Mouse (Mus musculus) embryonic facial prominence, embryonic 10.5 days (tissue): Measurements from ENCODE around the gene Col17a1. TPM values are rescaled to one million over a fixed set of nuclear protein-coding genes. Genes with fewer than 3 reads are reported as not detected.

Experiments used
- DNase-seq: peaks from one replicate; pipeline ENCODE4 v3.0.0-alpha.2; 2017; ENCODE audit warnings: low spot score
- H3K27ac ChIP-seq: fragments of 300-500 bp; sonication (generic); replicated peaks from 2 replicates; pipeline ENCODE4 v1.5.1; 2016; ENCODE audit warnings: mild to moderate bottlenecking
- H3K27me3 ChIP-seq: fragments of 300-500 bp; sonication (generic); replicated peaks from 2 replicates; pipeline ENCODE4 v1.6.1; 2016; ENCODE audit warnings: low read depth, mild to moderate bottlenecking; ENCODE audit not compliant: poor library complexity, severe bottlenecking
- H3K36me3 ChIP-seq: fragments of 300-500 bp; sonication (generic); replicated peaks from 2 replicates; pipeline ENCODE4 v1.6.1; 2016; ENCODE audit warnings: mild to moderate bottlenecking, moderate library complexity
- H3K4me1 ChIP-seq: fragments of 300-500 bp; sonication (generic); 2 replicates; pipeline ENCODE4 v1.6.1; 2016
- H3K4me3 ChIP-seq: fragments of 300-500 bp; sonication (generic); 2 replicates; pipeline ENCODE4 v1.5.1; 2016; ENCODE audit warnings: mild to moderate bottlenecking, moderate library complexity
- H3K9me3 ChIP-seq: fragments of 300-500 bp; sonication (generic); 2 replicates; pipeline ENCODE4 v1.6.1; 2016; ENCODE audit warnings: mild to moderate bottlenecking
- WGBS: fragments of 180-500 bp; shearing (Covaris S2); methylation state at CpG from one replicate; pipeline ENCODE4 v1.1.7; 2016; 5-methylcytosine and 5-hydroxymethylcytosine counted together
- polyA plus RNA-seq: library from polyadenylated mRNA; unstranded; fragments of >200 nt; fragmentation: Nextera tagmentation; extraction: Ambion mirVana; gene quantifications from 2 replicates; pipeline ENCODE4 v1.2.1, GENCODE M21; 2016

Gene Col17a1
- polyA plus RNA-seq, 1 experiment from 2014 or later = 1.6 TPM

DNA sequence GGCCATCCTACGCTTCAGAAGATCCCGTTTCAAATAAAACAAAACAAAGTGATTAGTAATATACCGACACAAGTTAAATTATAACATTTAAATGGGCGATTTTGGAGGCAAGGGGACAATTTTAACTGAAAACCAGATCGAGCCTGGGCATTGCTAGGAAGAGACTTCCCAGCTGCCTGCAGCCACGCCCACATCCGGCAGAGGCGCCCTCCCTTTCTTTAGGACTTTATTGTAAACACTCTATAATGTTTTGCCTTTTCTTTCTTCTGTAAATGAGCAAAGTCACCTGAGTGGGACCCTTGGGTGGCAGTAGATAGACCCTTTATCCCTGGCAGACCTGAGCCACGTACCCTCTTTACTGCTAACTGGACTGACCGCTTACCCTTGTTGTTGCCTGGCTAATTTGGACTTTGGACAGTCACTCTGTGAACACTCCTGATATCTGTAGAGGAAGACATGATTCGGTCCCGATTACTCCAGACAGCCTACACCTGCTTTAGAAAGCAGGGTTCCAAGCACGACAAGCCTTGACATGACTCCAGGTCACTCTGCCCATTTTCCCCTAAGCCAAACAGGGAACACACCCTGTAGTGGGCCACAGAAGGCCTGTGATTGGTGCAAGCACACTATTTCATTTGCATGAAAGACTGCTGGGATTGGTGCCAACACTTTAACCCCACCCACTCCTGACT lies 13.3 kb upstream of the Col17a1 start:
- Histone ChIP-seq H3K4me3 (no peak overlapping the region), H3K27ac (no peak overlapping the region), H3K9me3 (no peaks in the 10 kb centered on the region), H3K36me3 (no peaks in the 10 kb centered on the region), H3K4me1 (no peaks in the 10 kb centered on the region), H3K27me3 (no peaks in the 10 kb centered on the region)
- no peak for DNase-seq
- WGBS = 73% methylated on average over 13 of the region's 13 CpGs

DNA sequence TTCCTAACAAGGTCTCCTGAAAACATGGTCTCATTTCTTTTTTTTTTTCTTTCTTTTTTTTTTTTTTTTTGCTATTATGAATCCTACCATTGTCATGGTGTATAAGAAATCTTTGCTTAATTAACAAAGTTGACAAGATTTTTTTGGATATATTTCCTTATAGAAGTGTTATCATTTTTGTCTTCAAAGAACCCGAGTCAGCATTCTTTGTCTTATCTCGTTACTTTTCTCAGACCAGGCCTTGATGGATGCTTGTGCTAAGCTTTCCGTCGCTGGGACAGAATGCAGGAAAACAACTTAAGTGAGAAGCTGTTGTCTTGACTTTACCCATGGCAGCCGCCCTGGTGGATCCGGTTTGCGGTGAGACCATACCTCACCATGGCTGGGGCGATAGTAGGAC lies 8.6 kb upstream of the Col17a1 start:
- H3K9me3 ChIP-seq = no peaks in the 10 kb centered on the region

DNA sequence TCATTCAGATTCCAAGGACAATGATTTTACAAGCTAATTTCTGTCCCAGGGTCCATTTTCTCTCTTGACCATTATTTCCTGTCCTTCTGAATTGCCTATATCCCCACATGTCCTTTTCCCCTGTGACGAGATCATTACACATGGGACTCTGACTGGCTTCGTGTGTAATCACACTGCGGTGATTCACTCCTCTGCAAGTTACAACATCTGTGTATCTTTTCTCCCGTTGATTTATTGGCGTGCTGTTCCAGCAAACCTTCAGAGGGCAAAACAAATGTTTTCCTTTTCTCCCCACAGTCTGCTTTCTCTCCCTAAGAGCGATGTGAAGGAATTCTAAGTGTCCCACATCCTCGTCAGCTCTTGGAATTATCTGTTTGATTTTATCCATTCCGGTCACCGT lies 7.8 kb upstream of the Col17a1 start:
- Histone ChIP-seq H3K27ac (no peak overlapping the region), H3K36me3 (no peaks in the 10 kb centered on the region), H3K4me3 (no peak overlapping the region), H3K27me3 (no peaks in the 10 kb centered on the region), H3K4me1 (no peaks in the 10 kb centered on the region), H3K9me3 (no peaks in the 10 kb centered on the region)
- 82% methylated on average over 9 of the region's 9 CpGs for WGBS
- no peak for DNase-seq

More for the DNA sequence above, 8.6 kb upstream of the Col17a1 start:
- 89% methylated on average over 8 of the region's 8 CpGs for WGBS
- H3K27me3 ChIP-seq = no peaks in the 10 kb centered on the region
- no peak overlapping the region for H3K27ac ChIP-seq
- no peaks in the 10 kb centered on the region for H3K36me3 ChIP-seq
- no peak overlapping the region for H3K4me3 ChIP-seq
- DNase-seq = no peak
- no peaks in the 10 kb centered on the region for H3K4me1 ChIP-seq

DNA sequence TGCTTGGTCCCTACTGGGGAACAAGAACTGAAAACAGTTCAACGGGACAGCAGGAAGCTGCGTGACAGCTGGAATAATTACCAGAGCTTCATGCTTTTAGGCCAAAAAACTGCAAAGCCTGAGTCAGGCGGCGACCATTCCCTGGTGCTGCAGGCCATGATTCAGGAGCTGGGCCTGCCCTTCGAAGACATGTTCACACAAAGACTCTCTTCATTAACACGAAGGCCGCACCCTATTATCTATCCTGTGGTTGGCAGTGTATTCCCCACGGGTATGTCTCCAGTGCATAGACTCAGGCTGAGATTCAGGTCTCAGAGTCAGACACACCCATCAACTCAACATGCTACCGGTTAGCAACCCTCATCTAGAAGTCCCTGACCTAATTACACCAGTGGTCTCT lies 6.4 kb upstream of the Col17a1 start:
- H3K4me1 ChIP-seq = 0 out of 2 replicates have a peak, but pooled peaks cover 2% of the 10 kb centered on the region
- no peaks in the 10 kb centered on the region for H3K36me3 ChIP-seq

DNA sequence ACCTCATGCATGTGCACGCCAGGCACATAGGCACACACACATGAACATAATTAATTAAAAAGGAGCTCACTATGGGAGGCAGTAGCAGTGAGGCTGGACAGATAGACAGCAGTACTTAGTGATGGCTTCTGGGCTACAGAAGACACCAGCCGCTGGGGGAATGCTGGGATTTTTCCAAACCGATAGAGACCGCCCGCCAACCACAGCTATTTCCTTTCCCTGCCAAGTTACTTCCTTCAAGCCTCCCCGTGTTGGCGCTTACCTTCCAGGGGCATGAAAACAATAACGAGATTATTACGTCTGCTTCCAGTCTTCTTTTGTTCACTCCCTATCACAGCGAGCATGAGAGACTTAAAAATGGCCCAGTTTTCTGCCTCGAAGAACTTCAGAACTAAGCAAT lies 5.2 kb upstream of the Col17a1 start:
- Histone ChIP-seq H3K27me3 (no peaks in the 10 kb centered on the region), H3K9me3 (no peaks in the 10 kb centered on the region), H3K36me3 (no peaks in the 10 kb centered on the region), H3K27ac (no peak overlapping the region), H3K4me1 (0 out of 2 replicates have a peak, but pooled peaks cover 2% of the 10 kb centered on the region), H3K4me3 (no peak overlapping the region)
- no peak for DNase-seq
- 93% methylated on average over 11 of the region's 11 CpGs for WGBS

More for the DNA sequence above, 6.4 kb upstream of the Col17a1 start:
- H3K27ac ChIP-seq = no peak overlapping the region
- no peaks in the 10 kb centered on the region for H3K9me3 ChIP-seq
- H3K27me3 ChIP-seq = no peaks in the 10 kb centered on the region
- 65% methylated on average over 9 of the region's 9 CpGs for WGBS
- DNase-seq = no peak
- no peak overlapping the region for H3K4me3 ChIP-seq

DNA sequence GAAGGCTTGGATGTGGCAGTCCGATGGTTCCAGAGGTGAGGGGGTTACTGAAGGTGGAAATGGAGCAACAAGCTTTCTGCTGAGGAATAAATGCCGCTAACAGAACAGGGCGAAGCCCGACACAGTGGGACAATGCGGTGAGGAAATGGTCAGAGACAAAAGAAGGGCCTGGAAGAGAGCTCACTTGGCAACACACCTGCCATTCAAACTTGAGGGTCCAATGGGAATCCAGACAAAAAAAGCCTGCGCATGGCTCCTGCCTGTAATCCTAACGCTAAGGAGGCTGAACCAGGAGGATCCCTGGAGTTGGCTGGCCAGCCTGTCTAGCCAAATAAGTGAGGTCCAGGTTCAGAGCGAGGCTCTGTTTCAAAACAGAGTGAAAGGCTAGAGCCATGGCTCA lies 4.5 kb upstream of the Col17a1 start:
- Histone ChIP-seq H3K27ac (no peak overlapping the region), H3K4me1 (0 out of 2 replicates have a peak, but pooled peaks cover 2% of the 10 kb centered on the region), H3K27me3 (no peaks in the 10 kb centered on the region), H3K36me3 (no peaks in the 10 kb centered on the region), H3K4me3 (no peak overlapping the region), H3K9me3 (no peaks in the 10 kb centered on the region)
- 95% methylated on average over 8 of the region's 8 CpGs for WGBS
- no peak for DNase-seq

DNA sequence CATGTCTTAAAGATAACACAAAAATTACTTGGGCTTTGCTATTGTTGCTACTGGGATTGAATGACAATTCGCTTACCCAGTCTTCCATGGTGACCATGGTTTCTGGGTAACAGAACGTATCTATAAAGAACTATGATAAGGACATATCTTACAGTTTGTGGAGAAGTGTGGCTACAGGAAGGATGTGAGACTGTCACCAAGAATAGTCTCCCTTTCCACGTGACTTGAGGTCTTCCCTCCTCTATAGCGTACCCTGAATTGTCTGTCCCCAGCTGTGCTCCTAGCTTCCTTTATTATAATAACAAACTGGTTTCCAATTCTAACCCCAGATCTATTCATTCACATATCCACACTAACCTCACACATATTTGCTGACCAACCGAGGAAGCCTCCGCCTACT lies 3.8 kb upstream of the Col17a1 start:
- no peak for DNase-seq
- 91% methylated on average over 6 of the region's 6 CpGs for WGBS

DNA sequence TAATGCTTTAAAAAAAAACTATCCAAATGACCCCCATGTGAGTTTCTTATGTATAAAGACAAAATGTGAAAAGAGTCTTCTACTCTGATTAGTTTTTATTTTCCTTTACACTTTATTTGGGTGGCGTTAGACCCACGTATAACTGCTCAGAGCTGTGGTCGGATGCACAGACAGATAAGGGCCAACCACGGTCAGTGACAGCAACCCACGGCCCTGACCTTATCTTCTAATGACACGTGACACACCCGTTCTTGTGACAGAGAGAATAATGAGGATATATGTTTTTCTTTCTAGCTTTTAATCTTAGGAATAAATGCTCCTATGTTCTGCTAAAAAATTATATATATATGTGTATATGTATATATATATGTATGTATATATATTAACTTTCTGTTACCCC lies 2.3 kb downstream of the Col17a1 start:
- H3K9me3 ChIP-seq = no peaks in the 10 kb centered on the region
- H3K4me1 ChIP-seq = 0 out of 2 replicates have a peak, but pooled peaks cover 5% of the 10 kb centered on the region
- DNase-seq = no peak
- no peaks in the 10 kb centered on the region for H3K36me3 ChIP-seq
- WGBS = 89% methylated on average over 7 of the region's 7 CpGs
- no peak overlapping the region for H3K4me3 ChIP-seq
- no peak overlapping the region for H3K27ac ChIP-seq
- H3K27me3 ChIP-seq = no peaks in the 10 kb centered on the region

More for the DNA sequence above, 3.8 kb upstream of the Col17a1 start:
- Histone ChIP-seq H3K27ac (no peak overlapping the region), H3K4me3 (no peak overlapping the region), H3K27me3 (no peaks in the 10 kb centered on the region), H3K4me1 (0 out of 2 replicates have a peak, but pooled peaks cover 2% of the 10 kb centered on the region), H3K36me3 (no peaks in the 10 kb centered on the region), H3K9me3 (no peaks in the 10 kb centered on the region)

DNA sequence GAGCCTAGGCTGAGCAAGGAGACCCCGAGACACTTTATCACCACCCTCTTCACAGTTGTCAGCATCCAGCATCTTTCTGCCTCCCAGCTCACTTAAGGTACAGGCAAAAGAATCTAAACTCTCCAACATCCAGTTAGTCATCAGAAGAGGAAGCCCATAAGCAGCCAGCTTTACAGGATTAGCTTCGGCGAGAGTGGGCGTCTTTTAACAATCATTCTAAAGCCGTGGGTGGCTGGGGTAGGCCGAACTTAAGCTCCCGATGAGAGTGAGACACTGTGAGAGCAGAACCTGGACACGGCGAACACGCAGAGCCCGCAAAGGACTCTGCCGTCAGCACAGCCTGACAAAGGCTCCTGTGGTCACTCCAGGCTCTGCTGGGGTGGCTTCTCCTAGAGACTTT lies 13.2 kb downstream of the Col17a1 start:
- 0 out of 2 replicates have a peak, but pooled peaks cover 4% of the 10 kb centered on the region for H3K4me1 ChIP-seq
- WGBS = 79% methylated on average over 12 of the region's 12 CpGs
- H3K27me3 ChIP-seq = no peaks in the 10 kb centered on the region
- no peak for DNase-seq
- H3K4me3 ChIP-seq = no peak overlapping the region
- no peaks in the 10 kb centered on the region for H3K36me3 ChIP-seq
- no peaks in the 10 kb centered on the region for H3K9me3 ChIP-seq
- no peak overlapping the region for H3K27ac ChIP-seq

DNA sequence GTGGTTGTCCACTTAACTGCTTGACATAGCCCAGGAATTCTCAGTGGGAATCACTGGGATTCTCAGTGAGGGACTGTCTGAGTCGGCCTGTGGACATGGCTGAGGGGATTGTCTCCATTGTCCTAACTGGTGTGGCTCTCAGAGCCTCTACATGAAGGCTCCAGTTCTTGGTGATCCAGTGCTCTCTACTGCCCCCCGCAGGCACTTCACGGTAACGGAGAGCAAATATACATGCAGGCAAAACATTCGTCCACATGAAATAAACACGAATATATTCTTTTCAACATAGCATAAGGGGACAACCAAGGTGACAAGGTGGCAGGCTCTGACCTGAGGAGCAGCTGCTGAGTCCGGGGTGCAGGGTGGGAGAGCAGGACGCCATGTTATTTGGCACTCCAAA lies 17.5 kb downstream of the Col17a1 start:
- no peaks in the 10 kb centered on the region for H3K9me3 ChIP-seq
- 38% methylated on average over 8 of the region's 8 CpGs for WGBS
- no peaks in the 10 kb centered on the region for H3K27me3 ChIP-seq
- no peak overlapping the region for H3K27ac ChIP-seq
- DNase-seq = peak; percentile 47
- no peaks in the 10 kb centered on the region for H3K36me3 ChIP-seq
- H3K4me3 ChIP-seq = no peak overlapping the region
- H3K4me1 ChIP-seq = 0 out of 2 replicates have a peak, but pooled peaks cover 4% of the 10 kb centered on the region

DNA sequence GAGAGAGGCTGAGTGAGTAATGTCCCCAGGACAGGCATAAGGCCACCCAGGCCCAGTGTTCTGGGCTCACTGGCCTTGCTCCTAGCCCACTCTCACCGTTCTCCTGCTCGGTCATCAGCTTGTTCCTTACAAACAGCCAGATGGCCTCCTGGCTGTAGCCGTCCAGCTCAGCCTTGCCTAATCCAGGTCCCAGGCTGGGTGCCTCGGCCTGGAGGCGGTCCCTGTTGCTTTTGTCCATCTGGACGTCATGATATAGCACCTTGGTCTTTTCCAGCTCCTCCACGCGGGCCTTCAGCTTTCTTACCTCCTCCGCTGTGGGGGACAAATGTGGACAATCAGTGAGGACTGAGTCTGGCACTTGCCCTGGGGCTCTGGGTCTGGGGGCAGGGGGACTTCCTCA lies 23.5 kb downstream of the Col17a1 start:
- H3K4me3 ChIP-seq = no peak overlapping the region
- H3K4me1 ChIP-seq = peaks cover 23% of the 10 kb centered on the region
- DNase-seq = no peak
- H3K27ac ChIP-seq = peak overlapping the region; percentile 10; the same call in 1 of the 2 replicates
- WGBS = 76% methylated on average over 9 of the region's 9 CpGs
- H3K9me3 ChIP-seq = no peaks in the 10 kb centered on the region
- H3K36me3 ChIP-seq = no peaks in the 10 kb centered on the region
- no peaks in the 10 kb centered on the region for H3K27me3 ChIP-seq

DNA sequence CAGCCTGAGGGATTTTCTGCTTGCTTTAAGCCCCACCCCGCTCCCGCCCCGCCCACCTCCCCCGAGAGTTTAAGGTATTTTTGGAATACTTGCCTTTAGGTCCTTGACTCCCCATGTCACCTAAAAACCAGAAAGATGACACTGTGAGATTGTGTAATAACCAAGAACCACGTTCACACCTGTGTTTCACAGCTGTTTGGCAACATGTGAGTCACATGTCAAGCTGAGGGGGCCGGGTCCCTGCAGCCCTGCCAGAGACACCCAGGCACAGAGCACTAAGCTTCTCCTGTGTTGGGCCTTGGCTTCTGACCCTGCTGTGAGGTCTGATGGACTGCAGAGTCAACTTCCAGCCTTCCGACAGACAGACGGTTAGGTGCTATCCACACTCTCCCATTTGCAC lies 24.3 kb downstream of the Col17a1 start:
- no peaks in the 10 kb centered on the region for H3K36me3 ChIP-seq
- H3K4me1 ChIP-seq = peaks cover 23% of the 10 kb centered on the region
- H3K27me3 ChIP-seq = no peaks in the 10 kb centered on the region
- H3K9me3 ChIP-seq = no peaks in the 10 kb centered on the region
- H3K4me3 ChIP-seq = no peak overlapping the region
- 0 out of 2 replicates have a peak overlapping the region, but pooled peaks have one; percentile 10 for H3K27ac ChIP-seq
- 57% methylated on average over 8 of the region's 8 CpGs for WGBS
- DNase-seq = no peak

DNA sequence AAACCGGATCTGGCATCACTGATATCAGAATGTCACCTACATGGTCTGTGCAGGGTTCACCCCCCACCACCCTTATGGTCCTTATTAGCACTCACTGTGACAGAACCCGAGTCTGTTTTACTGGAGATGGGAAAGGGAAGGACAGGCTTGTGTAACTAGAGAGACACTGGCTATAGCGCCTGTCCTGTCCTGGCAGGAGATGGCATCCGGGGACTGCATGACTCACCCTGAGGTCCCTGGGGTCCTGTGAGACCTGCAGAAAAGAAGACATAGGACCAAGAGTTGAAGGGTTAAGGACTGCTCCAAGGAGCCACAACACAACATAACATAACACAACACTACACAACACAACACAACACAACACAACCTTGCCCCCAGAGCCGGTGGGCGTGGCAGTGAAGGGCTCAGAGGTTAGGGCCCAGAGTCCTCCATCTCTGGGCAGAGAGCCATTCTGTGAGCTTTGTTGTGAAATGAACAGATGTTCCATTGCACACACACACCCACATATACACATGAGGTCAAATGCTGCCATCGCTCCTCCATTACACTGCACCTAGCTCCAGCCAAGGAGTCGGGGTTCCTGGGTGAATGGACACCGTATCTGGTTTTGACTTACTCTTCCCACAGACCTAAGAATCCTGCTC lies 32.0 kb downstream of the Col17a1 start:
- no peak for DNase-seq
- 88% methylated on average over 9 of the region's 9 CpGs for WGBS
- no peak overlapping the region for H3K4me3 ChIP-seq
- H3K27ac ChIP-seq = peak overlapping the region; percentile 78
- H3K27me3 ChIP-seq = no peaks in the 10 kb centered on the region
- H3K36me3 ChIP-seq = no peaks in the 10 kb centered on the region
- peaks cover 21% of the 10 kb centered on the region for H3K4me1 ChIP-seq
- H3K9me3 ChIP-seq = no peaks in the 10 kb centered on the region
